Mouse (Mus musculus) T-helper 2 cell (primary cell): ENCODE measurements around the gene Olfr1116.
"Not testable (repeated sequence)": the region's sequence is repeated elsewhere in the genome, so short reads cannot be mapped to it uniquely, and the experiment has no call there.

Experiments used
- in situ Hi-C: fragments of 300-600 bp; cut with MboI, MseI; formaldehyde crosslinking; loops from one replicate; pipeline ENCODE4 v1.15.1; 2025; ENCODE audit warnings: high pct_unique_total_duplicates

The Olfr1116 gene

GRCm38 (mm10) chr2:87267234-87267633 lies at the start of gene Olfr1116:
Gene Olfr1116, plus strand, starts transcription at chr2:87267534.
- in situ Hi-C loops: no loop called here

GRCm38 (mm10) chr2:87247713-87248112 lies 19.6 kb upstream of the Olfr1116 start, which contains the start of gene Olfr1115:
Gene Olfr1115, plus strand, starts transcription at chr2:87248013.
- in situ Hi-C loops: no loop called here

GRCm38 (mm10) chr2:87293977-87294376 lies 26.6 kb downstream of the Olfr1116 start:
- in situ Hi-C loops: not testable (repeated sequence)

- in situ Hi-C loops: no loop called here
Measured at GRCm38 (mm10) chr2:87307281-87307680, 39.9 kb downstream of the Olfr1116 start, which contains the start of gene Olfr1118. Gene Olfr1118, plus strand, starts transcription at chr2:87307581.
